In the genomic region with DNA sequence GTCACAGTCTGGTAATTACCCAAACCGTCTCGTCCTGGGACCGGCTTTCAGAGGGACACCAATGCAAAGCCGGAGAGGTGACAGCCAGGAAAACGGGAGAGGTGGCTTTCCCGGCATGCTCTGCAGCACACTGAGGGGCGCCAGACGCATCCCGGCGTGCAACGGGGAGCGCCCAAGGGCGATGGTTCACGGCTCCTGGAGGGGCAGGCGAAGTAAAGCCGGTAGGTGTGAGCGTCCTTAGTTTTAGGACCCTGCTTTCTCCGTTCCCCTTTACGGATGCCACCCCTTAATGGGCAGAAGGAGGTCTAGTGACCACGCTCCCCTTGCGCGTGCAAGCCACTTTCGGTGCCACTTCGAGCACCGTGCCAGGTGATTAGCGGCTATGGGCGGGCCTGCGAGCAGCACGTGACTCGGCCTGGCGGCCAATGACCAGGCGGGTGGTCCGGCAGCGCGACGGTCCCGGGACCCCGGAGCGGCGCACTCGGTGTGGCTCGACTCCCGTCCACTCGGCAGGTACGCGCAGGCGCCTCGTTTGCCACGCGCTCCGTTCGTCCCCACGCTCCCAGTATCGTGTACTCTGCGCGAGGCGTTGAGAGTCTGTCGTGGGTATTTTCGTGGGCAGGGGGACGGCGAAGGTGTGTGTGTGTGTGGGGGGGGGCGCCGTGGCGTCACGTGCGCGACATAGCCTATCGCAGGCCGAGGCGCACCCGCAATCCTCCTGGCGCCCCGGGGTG, we compare ENCODE assay signal across 8 mouse cellular contexts. TPM values are rescaled to one million over a fixed set of nuclear protein-coding genes. Genes with fewer than 3 reads are reported as not detected.
DNase-seq lines count a peak whose midpoint lies in the region; ATAC-seq lines count a peak whose summit lies in the region.

No protein-coding gene starts in this region.

- no peaks in the 10 kb centered on the region for H3K36me3 ChIP-seq in forebrain, embryonic 12.5 days (replicated peaks)
- H3K36me3 ChIP-seq in heart, embryonic 16.5 days (ENCODE audit: control insufficient read depth, insufficient read depth): no peaks in the 10 kb centered on the region
- H3K36me3 ChIP-seq in liver, embryonic 15.5 days (replicated peaks): no peaks in the 10 kb centered on the region
- no peaks in the 10 kb centered on the region for H3K36me3 ChIP-seq in neural tube, embryonic 12.5 days
- no peaks in the 10 kb centered on the region for H3K36me3 ChIP-seq in stomach, embryonic 16.5 days (ENCODE audit: control insufficient read depth, insufficient read depth, low read length)

- peak overlapping the region; percentile 49 for H3K4me3 ChIP-seq in forebrain, embryonic 12.5 days (replicated peaks)
- peak overlapping the region; percentile 74 for H3K4me3 ChIP-seq in heart, embryonic 16.5 days (ENCODE audit: low read length)
- H3K4me3 ChIP-seq in liver, embryonic 15.5 days (replicated peaks): peak overlapping the region; percentile 63
- peak overlapping the region; percentile 52 for H3K4me3 ChIP-seq in neural tube, embryonic 12.5 days
- H3K4me3 ChIP-seq in stomach, embryonic 16.5 days (replicated peaks; ENCODE audit: low read length): peak overlapping the region; percentile 66

- 1% methylated on average over 72 of the region's 73 CpGs for WGBS in forebrain, embryonic 12.5 days
- WGBS in heart, embryonic 16.5 days: under 1% methylated on average over 72 of the region's 73 CpGs
- WGBS in liver, embryonic 15.5 days (ENCODE audit: insufficient replicate concordance): under 1% methylated on average over 68 of the region's 73 CpGs
- under 1% methylated on average over 73 of the region's 73 CpGs for WGBS in neural tube, embryonic 12.5 days
- under 1% methylated on average over 73 of the region's 73 CpGs for WGBS in stomach, embryonic 16.5 days

- H3K9me3 ChIP-seq in forebrain, embryonic 12.5 days: no peaks in the 10 kb centered on the region
- no peaks in the 10 kb centered on the region for H3K9me3 ChIP-seq in heart, embryonic 16.5 days (replicated peaks; ENCODE audit: control insufficient read depth, low read length)
- no peaks in the 10 kb centered on the region for H3K9me3 ChIP-seq in liver, embryonic 15.5 days (replicated peaks)
- H3K9me3 ChIP-seq in neural tube, embryonic 12.5 days: no peaks in the 10 kb centered on the region
- no peaks in the 10 kb centered on the region for H3K9me3 ChIP-seq in stomach, embryonic 16.5 days (replicated peaks; ENCODE audit: control insufficient read depth, low read length)

- peak; percentile 53 for ATAC-seq in CD4-positive, CD25-positive, alpha-beta regulatory T cell, adult 4 months
- ATAC-seq in forebrain, embryonic 12.5 days (ENCODE audit: low FRiP score): peak; percentile 91
- peak; percentile 82 for ATAC-seq in heart, embryonic 16.5 days (replicated peaks; ENCODE audit: extremely low read depth, insufficient read depth, low FRiP score)
- peak; percentile 78 for ATAC-seq in liver, embryonic 15.5 days (ENCODE audit: insufficient read depth)
- ATAC-seq in neural tube, embryonic 12.5 days (ENCODE audit: low FRiP score, low read depth): peak; percentile 93
- ATAC-seq in stomach, embryonic 16.5 days (ENCODE audit: insufficient read depth, low FRiP score): peak; percentile 87

- H3K4me2 ChIP-seq in forebrain, embryonic 12.5 days: peak overlapping the region; percentile 88
- peak overlapping the region; percentile 100 for H3K4me2 ChIP-seq in heart, embryonic 16.5 days (ENCODE audit: low read depth, low read length)
- H3K4me2 ChIP-seq in liver, embryonic 15.5 days: peak overlapping the region; percentile 98
- peak overlapping the region; percentile 80 for H3K4me2 ChIP-seq in neural tube, embryonic 12.5 days (replicated peaks)
- H3K4me2 ChIP-seq in stomach, embryonic 16.5 days (ENCODE audit: low read depth, low read length): peak overlapping the region; percentile 99

- peak overlapping the region; percentile 66 for H3K27ac ChIP-seq in forebrain, embryonic 12.5 days
- H3K27ac ChIP-seq in heart, embryonic 16.5 days (ENCODE audit: low read length): peak overlapping the region; percentile 69
- H3K27ac ChIP-seq in liver, embryonic 15.5 days (replicated peaks): no peak overlapping the region; the same call in 1 of the 2 replicates
- no peak overlapping the region for H3K27ac ChIP-seq in neural tube, embryonic 12.5 days
- H3K27ac ChIP-seq in stomach, embryonic 16.5 days (ENCODE audit: low read length): peak overlapping the region; percentile 14; the same call in 1 of the 2 replicates

- H3K9ac ChIP-seq in forebrain, embryonic 12.5 days: peak overlapping the region; percentile 60
- H3K9ac ChIP-seq in heart, embryonic 16.5 days (ENCODE audit: low read length): peak overlapping the region; percentile 81
- H3K9ac ChIP-seq in liver, embryonic 15.5 days: peak overlapping the region; percentile 51
- H3K9ac ChIP-seq in neural tube, embryonic 12.5 days: peak overlapping the region; percentile 54
- H3K9ac ChIP-seq in stomach, embryonic 16.5 days (ENCODE audit: low read length): peak overlapping the region; percentile 79

- peak; percentile 52 for DNase-seq in c-Kit-positive CD71-positive TER-119-positive erythroid progenitor cells, embryonic 14.5 days (ENCODE audit: low spot score)
- peak; percentile 67 to 79 for DNase-seq in kidney, postnatal 25 days

- peaks cover 19% of the 10 kb centered on the region for H3K27me3 ChIP-seq in forebrain, embryonic 12.5 days
- no peaks in the 10 kb centered on the region for H3K27me3 ChIP-seq in heart, embryonic 16.5 days (ENCODE audit: control insufficient read depth, insufficient read depth, low read length)
- peaks cover 17% of the 10 kb centered on the region for H3K27me3 ChIP-seq in liver, embryonic 15.5 days
- no peaks in the 10 kb centered on the region for H3K27me3 ChIP-seq in neural tube, embryonic 12.5 days (replicated peaks)
- H3K27me3 ChIP-seq in stomach, embryonic 16.5 days (ENCODE audit: control insufficient read depth, insufficient read depth, low read length): no peaks in the 10 kb centered on the region

- peaks cover 16% of the 10 kb centered on the region for H3K4me1 ChIP-seq in forebrain, embryonic 12.5 days
- H3K4me1 ChIP-seq in heart, embryonic 16.5 days (ENCODE audit: control insufficient read depth, insufficient read depth, low read length): peaks cover 3% of the 10 kb centered on the region; the same call in 1 of the 2 replicates
- H3K4me1 ChIP-seq in liver, embryonic 15.5 days (replicated peaks): peaks cover 13% of the 10 kb centered on the region
- peaks cover 9% of the 10 kb centered on the region for H3K4me1 ChIP-seq in neural tube, embryonic 12.5 days
- 0 out of 2 replicates have a peak, but pooled peaks cover 3% of the 10 kb centered on the region for H3K4me1 ChIP-seq in stomach, embryonic 16.5 days (ENCODE audit: control insufficient read depth, insufficient read depth, low read length)

RNA-seq across cellular contexts. Expression of a gene that starts 24.5 kb away (rescaled TPM):
- polyA plus RNA-seq in CD4-positive, CD25-positive, alpha-beta regulatory T cell, adult 4 months (2017; shearing (Covaris generic)): 10 to 100 TPM; 36.8 to 43.7 TPM
- 34.7 and 39.5 TPM in 2 replicates for polyA plus RNA-seq in forebrain, embryonic 12.5 days (2016; fragmentation: Nextera tagmentation; extraction: Ambion mirVana)
- polyA plus RNA-seq in heart, embryonic 16.5 days (2015; fragmentation: Nextera tagmentation; extraction: Ambion mirVana): 14.9 and 17.8 TPM in 2 replicates
- 5.3 and 5.5 TPM in 2 replicates for polyA plus RNA-seq in liver, embryonic 15.5 days (2015; fragmentation: Nextera tagmentation; extraction: Ambion mirVana)
- polyA plus RNA-seq in neural tube, embryonic 12.5 days (2016; fragmentation: Nextera tagmentation; extraction: Ambion mirVana): 27.2 and 31.1 TPM in 2 replicates
- polyA plus RNA-seq in stomach, embryonic 16.5 days (2015; fragmentation: Nextera tagmentation; extraction: Ambion mirVana): 24.3 and 27.3 TPM in 2 replicates

Comparison
In these comparisons a context has a peak if more than half of its experiments do, and no peak if none do; other contexts are left out.
1. H3K27ac ChIP-seq: peak in forebrain, embryonic 12.5 days (single experiment), heart, embryonic 16.5 days (single experiment) and stomach, embryonic 16.5 days (single experiment); none in liver, embryonic 15.5 days (single experiment) and neural tube, embryonic 12.5 days (single experiment).
2. Peak in every context shown above with its lines, with median percentiles within 50 percentile points of each other: ATAC-seq, H3K4me2 ChIP-seq, H3K4me3 ChIP-seq and H3K9ac ChIP-seq.